Mouse (Mus musculus) spleen, adult 2 months (tissue): ENCODE data around the gene Uimc1. TPM values are rescaled to one million over a fixed set of nuclear protein-coding genes. Genes with fewer than 3 reads are reported as not detected.

ENCODE experiments used
- DNase-seq, 2 experiments: peaks; one replicate each; pipeline versions ENCODE4 v3.0.0 to v3.0.0-alpha.2; 2012 to 2021; ENCODE audit warnings: low spot score in 2 of 2, low read depth in 1 of 2
- H3K27ac ChIP-seq: fragments of 200-500 bp; 2 replicates; pipeline ENCODE4 v1.5.1; 2012; ENCODE audit warnings: low read length, inconsistent platforms; ENCODE audit not compliant: insufficient read depth
- H3K27me3 ChIP-seq: fragments of 200-500 bp; 2 replicates; pipeline ENCODE4 v1.6.1; 2012; ENCODE audit warnings: mild to moderate bottlenecking, moderate library complexity, low read length, inconsistent platforms; ENCODE audit not compliant: control insufficient read depth, insufficient read depth
- H3K36me3 ChIP-seq: fragments of 200-500 bp; 2 replicates; pipeline ENCODE4 v1.6.1; 2012; ENCODE audit warnings: mild to moderate bottlenecking, low read length, inconsistent platforms; ENCODE audit not compliant: control insufficient read depth, insufficient read depth
- H3K4me1 ChIP-seq: fragments of 200-500 bp; 2 replicates; pipeline ENCODE4 v1.6.1; 2011; ENCODE audit warnings: inconsistent platforms; ENCODE audit not compliant: control insufficient read depth, insufficient read depth, insufficient read length
- H3K4me3 ChIP-seq: fragments of 200-500 bp; 2 replicates; pipeline ENCODE4 v1.5.1; 2011; ENCODE audit warnings: mild to moderate bottlenecking, inconsistent platforms; ENCODE audit not compliant: insufficient read depth, insufficient read length; ENCODE audit errors: extremely low read depth
- CTCF ChIP-seq: fragments of 200-500 bp; IDR thresholded peaks from 2 replicates; pipeline ENCODE4 v1.5.1; 2011; ENCODE audit warnings: mild to moderate bottlenecking, inconsistent platforms; ENCODE audit not compliant: insufficient read depth, insufficient read length, insufficient replicate concordance; ENCODE audit errors: extremely low read depth
- POLR2A ChIP-seq: fragments of 200-500 bp; IDR thresholded peaks from 2 replicates; pipeline ENCODE4 v1.6.1; 2011; ENCODE audit warnings: low read depth, low read length, inconsistent platforms
- WGBS: fragments of 180-500 bp; shearing (Covaris S2); methylation state at CpG from one replicate; pipeline ENCODE4 v1.1.7; 2018; 5-methylcytosine and 5-hydroxymethylcytosine counted together
- polyA plus RNA-seq: library from polyadenylated mRNA; depleted of rRNA; stranded (reverse); fragments of >200 nt; gene quantifications from 2 replicates; pipeline ENCODE4 v1.2.3, GENCODE M21; 2012

Uimc1 gene
- polyA plus RNA-seq, 1 experiment: 5.1 TPM

DNA sequence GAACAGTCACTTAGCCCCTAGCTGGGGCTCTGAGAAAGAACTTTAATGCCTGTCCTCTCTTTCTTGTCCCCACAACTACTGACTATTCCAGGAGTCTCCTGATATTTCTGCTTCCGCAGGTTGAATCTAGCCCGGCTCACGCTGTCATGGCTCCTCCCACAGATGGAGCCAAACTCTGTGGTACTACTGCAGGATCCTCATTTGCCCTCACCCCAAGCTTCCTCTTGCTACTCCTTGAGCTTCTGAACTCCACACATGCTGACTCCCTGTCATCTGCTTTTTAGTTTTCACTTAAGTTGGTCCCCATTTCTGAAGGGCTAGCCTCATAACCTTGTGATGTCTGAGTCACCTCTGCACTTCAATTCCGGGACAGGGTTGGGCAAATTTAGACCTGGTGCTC lies 80.0 kb downstream of the Uimc1 start:
- WGBS: 54% methylated on average over 4 of the region's 4 CpGs
- H3K27ac ChIP-seq: no peak overlapping the region; the same call in 1 of the 2 replicates

DNA sequence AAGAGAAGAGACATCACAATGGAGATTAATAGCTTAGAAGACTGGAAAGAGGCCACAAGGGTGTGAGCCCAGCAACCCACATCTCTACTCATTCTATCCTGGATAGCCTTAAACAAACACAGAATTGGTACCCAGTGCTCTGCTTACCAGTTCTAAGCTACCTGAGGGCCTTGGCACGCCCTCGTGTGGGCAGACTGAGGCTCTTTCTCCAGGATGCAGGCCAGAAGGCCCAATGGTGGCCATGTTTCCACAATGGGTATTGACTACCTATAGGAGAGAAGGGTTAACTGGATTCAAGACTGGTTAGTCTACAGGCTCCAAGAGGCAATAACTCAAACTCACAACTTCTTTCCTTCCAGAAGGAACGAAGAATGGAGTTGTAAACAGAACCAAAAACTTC lies 80.9 kb downstream of the Uimc1 start:
- peaks cover 25% of the 10 kb centered on the region for H3K4me1 ChIP-seq
- no peak for DNase-seq
- no peaks in the 10 kb centered on the region for H3K36me3 ChIP-seq
- TF ChIP-seq CTCF (no peak), POLR2A (no peak)
- H3K27me3 ChIP-seq: no peaks in the 10 kb centered on the region
- 79% methylated on average over 3 of the region's 3 CpGs for WGBS
- peak overlapping the region; percentile 68 for H3K27ac ChIP-seq
- H3K4me3 ChIP-seq: no peak overlapping the region

More for the DNA sequence above, 80.0 kb downstream of the Uimc1 start:
- Histone ChIP-seq H3K27me3 (no peaks in the 10 kb centered on the region), H3K36me3 (no peaks in the 10 kb centered on the region), H3K4me1 (peaks cover 27% of the 10 kb centered on the region), H3K4me3 (no peak overlapping the region)
- DNase-seq: no peak
- TF ChIP-seq POLR2A: no peak

DNA sequence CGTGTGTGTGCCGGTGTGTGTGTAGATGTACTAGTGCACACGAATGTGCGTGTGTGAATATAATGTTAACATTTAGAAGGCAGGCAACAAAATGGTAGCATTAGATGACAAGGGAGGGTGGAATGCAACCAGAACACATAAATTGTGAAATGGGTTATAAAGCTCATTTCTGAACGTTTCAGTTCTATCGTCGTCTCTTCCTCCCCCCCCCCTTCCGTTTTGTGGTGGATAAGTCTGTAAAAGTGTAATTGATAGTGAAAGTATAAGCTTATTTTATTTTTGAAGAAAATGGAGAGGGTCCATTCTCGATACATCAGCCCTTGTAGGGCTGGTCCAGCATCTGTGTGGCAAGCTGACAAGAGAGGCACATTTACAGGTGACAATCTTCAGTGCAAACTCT lies 81.4 kb downstream of the Uimc1 start:
- H3K4me1 ChIP-seq: peaks cover 20% of the 10 kb centered on the region
- H3K27ac ChIP-seq: peak overlapping the region; percentile 68
- H3K36me3 ChIP-seq: no peaks in the 10 kb centered on the region
- H3K4me3 ChIP-seq: no peak overlapping the region
- TF ChIP-seq CTCF: no peak
- TF ChIP-seq POLR2A: no peak
- WGBS: 51% methylated on average over 9 of the region's 9 CpGs
- DNase-seq: no peak
- H3K27me3 ChIP-seq: no peaks in the 10 kb centered on the region

DNA sequence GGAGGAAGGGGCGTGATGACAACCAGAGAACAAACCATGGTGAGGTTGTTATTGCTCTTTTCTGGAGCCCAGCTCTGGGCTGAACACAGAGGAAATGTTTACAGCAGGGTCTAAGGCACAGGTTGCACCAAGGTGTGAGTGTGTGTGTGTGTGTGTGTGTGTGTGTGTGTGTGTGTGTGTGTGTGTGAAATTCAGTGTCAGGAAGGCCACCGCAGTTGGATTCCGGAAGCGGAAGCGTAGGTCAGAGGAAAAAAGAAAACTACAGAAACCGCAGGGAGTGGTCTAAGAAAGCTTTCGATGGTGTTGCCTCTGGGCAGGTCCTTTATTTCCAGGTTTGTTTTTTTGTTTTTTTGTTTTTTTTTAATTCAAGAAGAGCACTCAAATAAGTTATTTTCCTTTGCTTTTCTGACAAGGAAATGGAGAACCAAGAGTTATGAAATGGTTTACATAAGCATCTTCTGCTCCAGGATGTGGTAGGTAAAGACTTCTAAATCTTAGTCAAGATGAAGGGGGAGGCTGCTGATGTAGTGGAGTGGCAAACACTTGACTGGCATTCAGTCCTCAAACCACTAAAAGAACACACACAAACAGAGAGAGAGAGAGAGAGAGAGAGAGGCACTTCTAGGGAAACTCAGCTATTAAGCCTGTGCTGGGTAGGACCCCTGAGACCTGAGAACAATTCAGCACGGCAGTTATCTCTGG lies 82.1 kb downstream of the Uimc1 start:
- Histone ChIP-seq H3K4me1 (peaks cover 14% of the 10 kb centered on the region), H3K36me3 (no peaks in the 10 kb centered on the region), H3K27me3 (no peaks in the 10 kb centered on the region), H3K4me3 (no peak overlapping the region), H3K27ac (peak overlapping the region; percentile 68)
- WGBS: 39% methylated on average over 8 of the region's 8 CpGs
- TF ChIP-seq CTCF (no peak), POLR2A (no peak)
- DNase-seq: peak in 1 of 2 experiments; percentile 38

DNA sequence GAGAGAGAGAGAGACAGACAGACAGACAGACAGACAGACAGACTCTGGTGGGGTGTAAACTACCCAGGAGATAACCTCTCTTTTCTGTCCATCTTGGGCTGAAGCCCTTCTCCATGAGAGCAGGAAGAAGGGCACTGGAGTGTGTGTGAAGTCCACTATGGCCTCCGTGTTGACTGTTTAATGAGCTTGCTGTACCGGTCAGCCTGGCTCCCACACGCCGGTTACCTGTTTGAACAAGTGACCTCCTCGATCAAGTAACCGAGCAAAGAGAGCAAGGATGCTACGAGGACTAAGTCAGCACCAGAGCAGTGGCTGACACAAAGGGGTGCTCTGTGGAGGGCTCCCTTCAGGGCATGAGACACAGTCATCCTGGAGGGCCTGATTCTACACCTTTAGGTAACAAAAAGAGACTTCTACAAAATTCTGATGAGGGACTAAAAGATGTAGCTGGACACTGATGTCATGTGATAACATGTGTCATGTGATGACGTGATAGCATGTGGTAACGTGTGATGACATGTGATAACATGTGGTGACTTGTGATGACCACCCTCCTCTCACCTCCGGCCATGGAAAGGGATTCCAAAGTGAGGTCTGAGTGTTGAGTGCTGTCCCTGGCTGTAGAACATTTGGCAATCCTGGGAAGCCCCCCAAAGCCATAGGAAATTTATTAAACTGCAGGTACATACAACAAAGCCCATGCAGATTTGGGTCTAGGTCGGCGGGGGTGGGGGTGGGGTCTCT lies 82.8 kb downstream of the Uimc1 start:
- WGBS: 79% methylated on average over 12 of the region's 12 CpGs
- Histone ChIP-seq H3K27me3 (no peaks in the 10 kb centered on the region), H3K4me3 (no peak overlapping the region), H3K36me3 (no peaks in the 10 kb centered on the region), H3K27ac (peak overlapping the region; percentile 15; the same call in 1 of the 2 replicates), H3K4me1 (peaks cover 11% of the 10 kb centered on the region; the same call in 1 of the 2 replicates)
- no peak for DNase-seq
- TF ChIP-seq POLR2A: no peak
- no peak for TF ChIP-seq CTCF

GRCm38 (mm10) chr13:55014451-55014850 lies 85.6 kb downstream of the Uimc1 start:
- Histone ChIP-seq H3K27me3 (no peaks in the 10 kb centered on the region), H3K36me3 (no peaks in the 10 kb centered on the region), H3K27ac (no peak overlapping the region), H3K4me3 (no peak overlapping the region), H3K4me1 (peaks cover 9% of the 10 kb centered on the region; the same call in 1 of the 2 replicates)
- DNase-seq: no peak
- TF ChIP-seq CTCF (no peak), POLR2A (no peak)
- 78% methylated on average over 9 of the region's 9 CpGs for WGBS
